Mouse (Mus musculus) lung, postnatal 0 days (tissue): Measurements from ENCODE around the gene Zkscan2. TPM values are rescaled to one million over a fixed set of nuclear protein-coding genes. Genes with fewer than 3 reads are reported as not detected.

Experiments
- ATAC-seq: fragments of 200-750 bp; cut with Nextera tagmentation; 2 replicates; pipeline ENCODE4 v1.8.0; 2017; ENCODE audit warnings: moderate library complexity
- DNase-seq: peaks from one replicate; pipeline ENCODE4 v3.0.0-alpha.2; 2016; ENCODE audit warnings: low spot score
- H3K27ac ChIP-seq: fragments of 300-500 bp; sonication (generic); 2 replicates; pipeline ENCODE4 v1.5.1; 2014; ENCODE audit warnings: antibody characterized with exemption, mild to moderate bottlenecking, low read length, mixed read lengths
- H3K27me3 ChIP-seq: fragments of 300-500 bp; sonication (generic); replicated peaks from 2 replicates; pipeline ENCODE4 v1.6.1; 2014; ENCODE audit warnings: low read length, mixed read lengths; ENCODE audit not compliant: insufficient read depth
- H3K36me3 ChIP-seq: fragments of 300-500 bp; sonication (generic); 2 replicates; pipeline ENCODE4 v1.6.1; 2014; ENCODE audit warnings: low read length, mixed read lengths; ENCODE audit not compliant: insufficient read depth
- H3K4me1 ChIP-seq: fragments of 300-500 bp; sonication (generic); 2 replicates; pipeline ENCODE4 v1.6.1; 2014; ENCODE audit warnings: antibody characterized with exemption, low read depth, low read length, mixed read lengths; ENCODE audit not compliant: insufficient read depth
- H3K4me2 ChIP-seq: fragments of 300-500 bp; sonication (generic); replicated peaks from 2 replicates; pipeline ENCODE4 v1.6.1; 2014; ENCODE audit warnings: low read depth, mild to moderate bottlenecking, low read length, moderate library complexity, mixed read lengths
- H3K4me3 ChIP-seq: fragments of 300-500 bp; sonication (generic); 2 replicates; pipeline ENCODE4 v1.5.1; 2014; ENCODE audit warnings: low read depth, low read length
- H3K9ac ChIP-seq: fragments of 300-500 bp; sonication (generic); replicated peaks from 2 replicates; pipeline ENCODE4 v1.6.1; 2014; ENCODE audit warnings: low read depth, mild to moderate bottlenecking
- H3K9me3 ChIP-seq: fragments of 300-500 bp; sonication (generic); 2 replicates; pipeline ENCODE4 v1.6.1; 2016; ENCODE audit warnings: low read length, mixed read lengths
- CTCF ChIP-seq: IDR thresholded peaks from 2 replicates; pipeline ENCODE4 v1.5.1; 2016; ENCODE audit warnings: antibody characterized with exemption, mild to moderate bottlenecking
- EP300 ChIP-seq: IDR thresholded peaks from 2 replicates; pipeline ENCODE4 v1.6.1; 2016; ENCODE audit warnings: antibody characterized with exemption, mild to moderate bottlenecking, control low read depth
- WGBS: fragments of 180-500 bp; shearing (Covaris S2); extraction: QIAGEN DNeasy Blood & Tissue Kit; methylation state at CpG from one replicate; pipeline ENCODE4 v1.1.7; 2014; 5-methylcytosine and 5-hydroxymethylcytosine counted together
- polyA plus RNA-seq: library from polyadenylated mRNA; unstranded; fragments of >200 nt; fragmentation: Nextera tagmentation; extraction: Ambion mirVana; gene quantifications from 2 replicates; pipeline ENCODE4 v1.2.1, GENCODE M21; 2015

The Zkscan2 gene
- polyA plus RNA-seq = 0.19 and 0.26 TPM in 2 replicates

DNA sequence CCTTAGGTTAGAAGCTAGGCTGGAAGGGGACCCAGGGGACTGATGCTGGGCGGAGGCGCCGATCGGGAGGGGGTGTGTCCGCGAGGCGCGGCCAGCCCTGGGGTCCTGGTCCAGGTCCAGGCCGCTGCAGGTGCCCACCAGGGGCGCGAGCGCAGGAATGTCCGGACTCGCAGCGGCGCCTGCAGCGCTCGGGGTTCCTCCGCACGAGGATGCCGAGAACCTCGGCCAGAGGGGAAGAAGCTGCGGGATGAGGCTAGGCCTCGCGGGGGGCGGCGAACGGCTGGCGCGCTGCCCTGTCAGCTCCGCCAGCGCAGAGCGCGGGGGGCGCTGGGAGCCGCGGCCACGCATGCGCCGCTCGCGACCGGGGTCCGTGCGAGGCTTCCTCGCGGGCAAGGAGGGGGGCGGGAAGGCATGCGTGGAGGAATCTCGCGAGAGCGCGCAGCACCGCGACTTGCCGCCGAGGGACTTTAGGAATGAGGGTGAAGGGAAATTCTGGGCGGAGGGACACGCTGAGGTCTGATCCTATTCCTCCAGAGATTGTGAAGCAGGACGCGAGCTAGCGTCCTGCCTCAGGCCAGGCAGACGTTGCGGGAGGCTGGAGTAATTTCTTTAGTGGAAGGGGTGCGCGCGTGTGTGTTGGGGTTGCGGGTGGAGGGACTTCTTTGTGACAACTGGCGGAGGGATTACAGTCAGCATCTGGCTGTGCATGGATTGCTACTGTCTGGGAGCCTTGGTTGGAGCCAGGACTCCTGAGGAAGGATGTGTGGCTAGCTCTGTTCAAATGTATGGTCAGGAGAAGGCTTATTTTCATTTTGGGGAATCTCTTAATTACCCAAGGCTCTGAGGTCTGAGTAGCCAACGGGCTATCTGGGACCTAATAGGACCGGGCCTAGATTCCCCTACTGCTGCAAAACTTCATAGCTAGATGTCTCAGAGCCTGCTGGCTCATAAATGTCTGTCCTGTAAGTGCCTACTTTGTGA is at the start of gene Zkscan2:
Gene Zkscan2 (minus strand): TSS at position 211 of the 981 bp plus-strand sequence.
- ATAC-seq (peak; percentile 78), DNase-seq (peak; percentile 62)
- H3K36me3 ChIP-seq = no peaks in the 10 kb centered on the region
- H3K4me1 ChIP-seq = peaks cover 7% of the 10 kb centered on the region; the same call in 1 of the 2 replicates
- H3K4me3 ChIP-seq = peak within 1 kb of the TSS; percentile 43
- no peaks in the 10 kb centered on the region for H3K27me3 ChIP-seq
- H3K9me3 ChIP-seq = no peaks in the 10 kb centered on the region
- TF ChIP-seq CTCF = 0 out of 2 replicates have a peak, but pooled peaks have one; percentile 10
- no peak for TF ChIP-seq EP300
- no peak within 1 kb of the TSS for H3K9ac ChIP-seq
- H3K4me2 ChIP-seq = peak within 1 kb of the TSS; percentile 84
- WGBS = 6% methylated on average over 58 of the region's 71 CpGs
- H3K27ac ChIP-seq = no peak within 1 kb of the TSS

DNA sequence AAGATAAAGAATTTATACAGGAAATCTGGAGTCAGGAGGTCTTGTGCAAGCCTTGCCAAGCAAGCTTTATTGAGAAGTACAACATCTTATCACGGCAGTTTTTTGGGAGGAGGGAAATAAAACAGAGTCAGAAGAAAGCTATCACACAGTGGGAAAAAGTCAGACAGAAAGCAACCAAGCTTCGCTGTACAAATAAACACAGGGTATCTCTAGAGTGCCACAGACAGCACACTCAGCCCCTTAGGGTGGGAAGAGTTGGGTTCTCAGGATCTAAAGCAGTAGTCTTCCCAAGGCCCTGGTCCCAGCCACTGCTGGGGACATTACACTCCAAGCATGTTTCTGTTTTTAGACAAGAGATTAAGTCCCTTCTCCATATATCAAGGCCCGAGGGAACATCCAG is 28.9 kb upstream of the Zkscan2 start:
- H3K4me2 ChIP-seq = no peak overlapping the region
- no peaks in the 10 kb centered on the region for H3K4me1 ChIP-seq
- no peaks in the 10 kb centered on the region for H3K27me3 ChIP-seq
- H3K9me3 ChIP-seq = no peaks in the 10 kb centered on the region
- no peak overlapping the region for H3K27ac ChIP-seq
- WGBS = 61% methylated on average over 3 of the region's 3 CpGs
- DNase-seq = no peak
- H3K4me3 ChIP-seq = no peak overlapping the region
- ATAC-seq = no peak
- TF ChIP-seq EP300 (no peak), CTCF (no peak)
- H3K36me3 ChIP-seq = no peaks in the 10 kb centered on the region
- no peak overlapping the region for H3K9ac ChIP-seq

DNA sequence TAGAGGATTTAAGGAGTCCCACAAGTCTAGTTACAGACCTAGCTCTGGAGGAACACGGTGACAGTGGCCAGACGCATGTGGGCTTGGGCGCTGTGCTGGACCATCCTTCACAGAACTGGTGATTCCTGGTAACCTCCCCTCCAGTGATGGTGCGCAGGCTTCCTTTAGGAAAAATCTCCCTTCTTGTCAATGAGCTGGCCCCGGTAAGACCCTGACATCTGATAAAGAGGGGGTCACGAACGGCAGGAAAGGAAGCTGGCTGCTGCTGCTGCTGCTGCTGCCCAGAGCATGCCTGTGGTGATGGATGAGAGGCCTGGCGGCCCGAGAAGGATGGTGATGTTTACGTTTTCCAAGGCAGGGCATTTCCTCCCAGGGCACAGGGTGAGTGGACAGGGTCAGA is 25.5 kb upstream of the Zkscan2 start:
- no peak for TF ChIP-seq EP300
- no peak for TF ChIP-seq CTCF
- Histone ChIP-seq H3K27me3 (no peaks in the 10 kb centered on the region), H3K9ac (no peak overlapping the region), H3K27ac (no peak overlapping the region), H3K4me2 (no peak overlapping the region), H3K9me3 (no peaks in the 10 kb centered on the region), H3K4me1 (no peaks in the 10 kb centered on the region), H3K4me3 (no peak overlapping the region), H3K36me3 (no peaks in the 10 kb centered on the region)
- no peak for DNase-seq
- 29% methylated on average over 10 of the region's 10 CpGs for WGBS
- ATAC-seq = no peak

DNA sequence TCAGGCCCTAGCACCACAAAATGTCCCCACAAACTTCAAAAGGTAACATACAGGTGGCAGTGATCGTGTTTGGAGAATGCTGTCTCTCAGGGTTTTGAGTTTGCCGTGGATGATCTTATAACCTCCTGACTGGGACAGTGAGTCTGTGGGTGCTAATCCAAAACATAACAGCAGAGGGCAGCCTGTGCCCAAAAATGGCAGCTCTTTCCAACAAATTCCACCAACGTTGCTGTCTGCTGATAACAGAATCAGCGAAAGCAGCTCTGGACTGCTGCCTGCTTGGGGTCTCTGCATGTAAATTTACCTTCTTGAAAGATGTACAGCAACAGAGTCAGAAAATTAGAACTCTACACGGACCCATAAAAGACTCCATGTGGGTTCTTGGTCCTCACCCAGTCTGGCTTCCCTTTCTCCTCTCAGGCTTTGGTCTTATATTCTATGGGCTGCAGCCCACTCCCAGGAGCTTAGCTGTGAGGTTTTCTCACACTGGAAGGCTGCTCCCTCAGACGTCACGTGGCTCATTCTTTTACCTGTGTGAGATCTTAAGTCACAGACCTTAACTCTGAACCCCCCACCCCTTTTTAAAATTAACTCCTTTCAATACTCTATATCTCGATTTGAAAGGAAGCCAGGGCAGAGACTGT is 24.1 kb upstream of the Zkscan2 start:
- no peaks in the 10 kb centered on the region for H3K36me3 ChIP-seq
- DNase-seq (peak; percentile 65), ATAC-seq (no peak)
- no peak overlapping the region for H3K4me2 ChIP-seq
- no peak overlapping the region for H3K4me3 ChIP-seq
- 16% methylated on average over 8 of the region's 8 CpGs for WGBS
- no peaks in the 10 kb centered on the region for H3K27me3 ChIP-seq
- no peaks in the 10 kb centered on the region for H3K9me3 ChIP-seq
- H3K9ac ChIP-seq = no peak overlapping the region
- TF ChIP-seq EP300 (no peak), CTCF (peak; percentile 84)
- H3K27ac ChIP-seq = no peak overlapping the region
- H3K4me1 ChIP-seq = no peaks in the 10 kb centered on the region

DNA sequence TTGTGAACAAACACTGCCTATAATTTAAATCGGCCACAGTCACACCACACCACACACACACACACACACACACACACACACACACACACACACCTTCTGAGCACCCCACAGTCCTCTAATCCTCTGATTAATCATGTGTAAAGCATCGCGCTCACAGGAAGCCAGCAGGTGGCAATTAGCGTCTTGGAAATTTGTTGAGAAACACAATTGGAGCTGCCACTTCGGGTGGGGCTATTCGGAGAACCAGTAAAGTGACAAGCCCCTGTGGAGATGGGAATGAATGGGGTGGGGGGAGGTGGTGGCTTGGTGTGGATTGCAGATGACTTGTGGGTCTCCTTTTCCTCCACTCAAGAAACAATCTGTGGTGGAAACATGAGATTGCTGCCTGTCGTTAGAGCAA is 7.7 kb upstream of the Zkscan2 start:
- Histone ChIP-seq H3K4me3 (no peak overlapping the region), H3K4me2 (no peak overlapping the region), H3K9me3 (no peaks in the 10 kb centered on the region), H3K36me3 (no peaks in the 10 kb centered on the region), H3K27ac (no peak overlapping the region), H3K9ac (no peak overlapping the region), H3K4me1 (no peaks in the 10 kb centered on the region), H3K27me3 (no peaks in the 10 kb centered on the region)
- WGBS = 78% methylated on average over 7 of the region's 7 CpGs
- DNase-seq (no peak), ATAC-seq (no peak)
- TF ChIP-seq CTCF (no peak), EP300 (no peak)

DNA sequence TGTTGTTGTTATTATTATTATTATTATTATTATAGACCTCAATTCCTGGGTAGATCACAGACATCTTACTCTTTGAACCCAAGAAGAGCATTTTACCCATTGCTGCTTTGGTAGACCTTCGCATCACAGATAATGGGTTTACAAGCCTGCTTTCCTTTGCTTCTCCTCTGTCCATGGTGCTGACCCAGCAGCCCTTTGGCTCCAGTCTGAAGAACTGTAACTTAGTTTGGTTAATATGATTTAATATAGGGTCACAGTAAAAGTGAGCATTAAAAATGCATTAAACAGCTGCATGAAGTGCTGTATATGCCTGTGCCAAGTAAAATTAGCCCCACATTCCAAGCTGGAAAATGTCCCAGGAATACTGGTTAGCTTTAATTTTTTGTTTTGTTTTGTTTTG is 3.1 kb upstream of the Zkscan2 start:
- no peak overlapping the region for H3K4me2 ChIP-seq
- no peaks in the 10 kb centered on the region for H3K27me3 ChIP-seq
- H3K4me1 ChIP-seq = peaks cover 7% of the 10 kb centered on the region; the same call in 1 of the 2 replicates
- no peak overlapping the region for H3K4me3 ChIP-seq
- H3K36me3 ChIP-seq = no peaks in the 10 kb centered on the region
- ATAC-seq = no peak
- no peak overlapping the region for H3K9ac ChIP-seq
- H3K9me3 ChIP-seq = no peaks in the 10 kb centered on the region
- DNase-seq = peak; percentile 65
- WGBS = 17% methylated on average over 1 of the region's 1 CpGs
- TF ChIP-seq CTCF = no peak
- H3K27ac ChIP-seq = no peak overlapping the region
